Mouse (Mus musculus) spleen, adult 2 months (tissue): Measurements from ENCODE around the gene Rnf227. TPM values are rescaled to one million over a fixed set of nuclear protein-coding genes. Genes with fewer than 3 reads are reported as not detected.

ENCODE experiments used
- DNase-seq, 2 experiments: peaks; one replicate each; pipeline versions ENCODE4 v3.0.0 to v3.0.0-alpha.2; 2012 to 2021; ENCODE audit warnings: low spot score in 2 of 2, low read depth in 1 of 2
- H3K27ac ChIP-seq: fragments of 200-500 bp; 2 replicates; pipeline ENCODE4 v1.5.1; 2012; ENCODE audit warnings: low read length, inconsistent platforms; ENCODE audit not compliant: insufficient read depth
- H3K27me3 ChIP-seq: fragments of 200-500 bp; 2 replicates; pipeline ENCODE4 v1.6.1; 2012; ENCODE audit warnings: mild to moderate bottlenecking, moderate library complexity, low read length, inconsistent platforms; ENCODE audit not compliant: control insufficient read depth, insufficient read depth
- H3K36me3 ChIP-seq: fragments of 200-500 bp; 2 replicates; pipeline ENCODE4 v1.6.1; 2012; ENCODE audit warnings: mild to moderate bottlenecking, low read length, inconsistent platforms; ENCODE audit not compliant: control insufficient read depth, insufficient read depth
- H3K4me1 ChIP-seq: fragments of 200-500 bp; 2 replicates; pipeline ENCODE4 v1.6.1; 2011; ENCODE audit warnings: inconsistent platforms; ENCODE audit not compliant: control insufficient read depth, insufficient read depth, insufficient read length
- H3K4me3 ChIP-seq: fragments of 200-500 bp; 2 replicates; pipeline ENCODE4 v1.5.1; 2011; ENCODE audit warnings: mild to moderate bottlenecking, inconsistent platforms; ENCODE audit not compliant: insufficient read depth, insufficient read length; ENCODE audit errors: extremely low read depth
- CTCF ChIP-seq: fragments of 200-500 bp; IDR thresholded peaks from 2 replicates; pipeline ENCODE4 v1.5.1; 2011; ENCODE audit warnings: mild to moderate bottlenecking, inconsistent platforms; ENCODE audit not compliant: insufficient read depth, insufficient read length, insufficient replicate concordance; ENCODE audit errors: extremely low read depth
- POLR2A ChIP-seq: fragments of 200-500 bp; IDR thresholded peaks from 2 replicates; pipeline ENCODE4 v1.6.1; 2011; ENCODE audit warnings: low read depth, low read length, inconsistent platforms
- WGBS: fragments of 180-500 bp; shearing (Covaris S2); methylation state at CpG from one replicate; pipeline ENCODE4 v1.1.7; 2018; 5-methylcytosine and 5-hydroxymethylcytosine counted together
- polyA plus RNA-seq: library from polyadenylated mRNA; depleted of rRNA; stranded (reverse); fragments of >200 nt; gene quantifications from 2 replicates; pipeline ENCODE4 v1.2.3, GENCODE M21; 2012

Rnf227 gene
- polyA plus RNA-seq, 1 experiment = 0.47 TPM

GRCm38 (mm10) chr11:69357690-69358089 is 17.4 kb downstream of the Rnf227 start:
- H3K4me3 ChIP-seq = no peak overlapping the region
- no peak for TF ChIP-seq POLR2A
- H3K27ac ChIP-seq = no peak overlapping the region
- H3K27me3 ChIP-seq = no peaks in the 10 kb centered on the region
- peaks cover 71% of the 10 kb centered on the region for H3K36me3 ChIP-seq
- 96% methylated on average over 12 of the region's 12 CpGs for WGBS
- no peaks in the 10 kb centered on the region for H3K4me1 ChIP-seq
- no peak for DNase-seq

GRCm38 (mm10) chr11:69362021-69362420 is 21.8 kb downstream of the Rnf227 start:
- TF ChIP-seq POLR2A = no peak
- no peak for TF ChIP-seq CTCF

GRCm38 (mm10) chr11:69362479-69362878 is 22.2 kb downstream of the Rnf227 start:
- Histone ChIP-seq H3K27ac (no peak overlapping the region), H3K27me3 (no peaks in the 10 kb centered on the region), H3K36me3 (peaks cover 42% of the 10 kb centered on the region), H3K4me3 (no peak overlapping the region), H3K4me1 (peaks cover 8% of the 10 kb centered on the region; the same call in 1 of the 2 replicates)
- DNase-seq = no peak
- TF ChIP-seq CTCF = no peak
- TF ChIP-seq POLR2A = no peak
- 91% methylated on average over 2 of the region's 2 CpGs for WGBS

More at GRCm38 (mm10) chr11:69362021-69362420, 21.8 kb downstream of the Rnf227 start:
- Histone ChIP-seq H3K27ac (no peak overlapping the region), H3K4me3 (no peak overlapping the region), H3K4me1 (peaks cover 8% of the 10 kb centered on the region; the same call in 1 of the 2 replicates), H3K36me3 (peaks cover 46% of the 10 kb centered on the region), H3K27me3 (no peaks in the 10 kb centered on the region)
- DNase-seq = no peak
- 76% methylated on average over 7 of the region's 7 CpGs for WGBS

DNA sequence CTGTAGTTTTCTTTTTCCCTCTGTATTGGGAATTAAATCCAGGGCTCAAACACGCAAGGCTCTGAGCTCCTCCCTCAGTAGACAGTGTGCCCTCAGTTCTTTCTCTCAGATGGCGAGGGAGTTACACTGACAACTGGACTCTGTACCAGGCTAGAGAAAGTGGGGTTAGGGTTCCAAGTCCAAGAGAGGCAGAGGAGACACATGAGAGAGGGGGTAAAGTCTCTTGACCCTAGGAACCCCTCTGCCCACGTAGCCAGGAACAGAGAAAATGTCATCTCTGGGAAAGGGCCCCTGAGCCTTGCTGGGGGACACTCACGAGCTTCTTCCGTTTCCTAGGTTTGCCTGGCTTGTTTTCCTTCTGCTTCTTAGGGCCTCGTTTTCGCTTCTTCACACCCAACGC is 24.1 kb downstream of the Rnf227 start:
- Histone ChIP-seq H3K4me3 (no peak overlapping the region), H3K27ac (no peak overlapping the region), H3K4me1 (peaks cover 8% of the 10 kb centered on the region; the same call in 1 of the 2 replicates), H3K36me3 (peaks cover 27% of the 10 kb centered on the region), H3K27me3 (no peaks in the 10 kb centered on the region)
- no peak for DNase-seq
- TF ChIP-seq CTCF = no peak
- TF ChIP-seq POLR2A = no peak
- WGBS = 69% methylated on average over 8 of the region's 8 CpGs

- TF ChIP-seq POLR2A (no peak), CTCF (no peak)
- H3K4me3 ChIP-seq = no peak overlapping the region
- 34% methylated on average over 6 of the region's 6 CpGs for WGBS
- H3K27me3 ChIP-seq = no peaks in the 10 kb centered on the region
- H3K27ac ChIP-seq = peak overlapping the region; percentile 25; the same call in 1 of the 2 replicates
- H3K36me3 ChIP-seq = peaks cover 22% of the 10 kb centered on the region
- peaks cover 8% of the 10 kb centered on the region; the same call in 1 of the 2 replicates for H3K4me1 ChIP-seq
- peak in 1 of 2 experiments; percentile 36 for DNase-seq
Observed at GRCm38 (mm10) chr11:69364910-69365309, 24.6 kb downstream of the Rnf227 start.

- H3K27ac ChIP-seq = peak overlapping the region; percentile 94
- H3K4me1 ChIP-seq = peaks cover 8% of the 10 kb centered on the region; the same call in 1 of the 2 replicates
- no peak for DNase-seq
- H3K4me3 ChIP-seq = peak overlapping the region; percentile 57; the same call in 1 of the 2 replicates
- 50% methylated on average over 6 of the region's 6 CpGs for WGBS
- H3K27me3 ChIP-seq = no peaks in the 10 kb centered on the region
- peaks cover 15% of the 10 kb centered on the region for H3K36me3 ChIP-seq
- TF ChIP-seq POLR2A (no peak), CTCF (no peak)
Observed at GRCm38 (mm10) chr11:69365722-69366121, 25.5 kb downstream of the Rnf227 start.

GRCm38 (mm10) chr11:69366157-69366854 is 26.0 kb downstream of the Rnf227 start:
- TF ChIP-seq CTCF (no peak), POLR2A (peak; percentile 52; the same call in 1 of the 2 replicates)
- H3K4me1 ChIP-seq = peaks cover 8% of the 10 kb centered on the region; the same call in 1 of the 2 replicates
- H3K27me3 ChIP-seq = no peaks in the 10 kb centered on the region
- peak overlapping the region; percentile 57 for H3K4me3 ChIP-seq
- peak overlapping the region; percentile 94 for H3K27ac ChIP-seq
- peak; percentile 89 to 92 for DNase-seq
- H3K36me3 ChIP-seq = peaks cover 13% of the 10 kb centered on the region
- 2% methylated on average over 26 of the region's 26 CpGs for WGBS
